Mouse (Mus musculus): ENCODE measurements around the gene Mark1.
A peak's percentile ranks its signal among the peaks of the same experiment; 100 is the strongest.

Mark1 gene

DNA sequence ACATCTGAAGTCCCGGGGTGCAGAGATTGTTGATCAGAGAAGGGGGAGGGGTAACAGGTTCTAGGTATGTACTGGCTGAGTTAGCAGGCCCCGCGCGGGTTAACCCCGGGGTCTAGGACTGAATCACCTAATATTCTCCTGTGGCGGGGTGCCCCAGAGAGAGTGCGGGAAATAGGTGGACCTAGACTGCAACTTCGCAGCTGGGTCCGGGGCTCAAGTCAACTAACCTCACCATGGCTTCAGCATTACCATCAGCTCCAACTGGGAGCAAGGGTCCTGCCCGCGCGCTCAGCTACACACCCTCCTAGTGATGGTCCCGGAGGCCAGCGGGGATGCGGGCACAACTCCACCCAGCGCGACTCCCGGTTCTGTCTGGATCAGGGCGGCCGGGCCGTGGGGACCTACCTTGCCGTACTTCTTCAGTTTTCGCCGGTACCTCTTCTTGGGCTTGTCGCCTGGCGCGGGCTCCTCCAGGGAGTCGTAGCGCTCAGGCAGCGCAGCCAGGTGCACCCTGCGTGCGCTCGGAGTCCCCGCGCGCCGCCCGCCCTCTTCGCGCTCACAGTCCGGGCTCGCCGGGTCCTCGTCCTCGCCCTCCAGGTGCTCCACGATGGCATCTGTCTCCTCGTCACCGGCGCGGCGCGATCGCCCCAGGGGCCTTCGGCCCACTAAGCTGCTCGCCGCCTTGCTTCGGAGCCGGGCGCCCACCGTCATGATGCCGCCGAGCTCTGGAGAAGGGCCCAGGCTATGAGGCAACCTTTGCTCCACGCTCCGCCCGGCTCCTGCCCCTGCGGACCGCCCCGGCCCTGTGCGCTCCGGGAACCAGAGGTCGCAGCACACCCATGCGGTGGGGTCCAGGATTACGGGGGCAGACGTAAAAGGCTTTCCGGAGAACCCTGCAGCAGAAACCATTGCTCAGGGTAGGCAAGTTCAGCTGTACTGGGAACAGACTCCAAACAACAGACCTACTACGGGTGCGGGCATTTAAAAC lies 116.8 kb downstream of the Mark1 start, which contains the start of gene C130074G19Rik:
TSS of gene C130074G19Rik (minus strand) at position 938 of the 988 bp plus-strand sequence.
- DNase-seq: no peak

DNA sequence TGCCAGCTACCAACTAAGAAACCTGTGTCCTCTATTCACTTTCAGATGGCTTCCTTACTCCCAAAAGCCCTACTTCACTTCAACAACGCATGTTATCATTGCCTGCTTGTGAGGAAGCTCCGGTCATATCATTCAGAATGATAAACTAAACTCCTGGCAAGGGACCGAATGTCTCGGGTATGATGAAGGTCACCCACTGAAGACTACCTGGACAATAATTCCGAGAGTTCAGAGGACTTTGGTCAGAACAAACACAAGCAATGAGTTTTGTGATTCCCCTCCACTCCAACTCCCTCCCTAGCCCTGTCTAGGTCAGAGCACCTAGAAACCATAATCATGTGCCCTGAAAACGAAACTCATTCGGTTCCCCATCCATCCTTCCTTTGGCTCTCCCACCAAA lies 117.5 kb downstream of the Mark1 start:
- no peak for DNase-seq

DNA sequence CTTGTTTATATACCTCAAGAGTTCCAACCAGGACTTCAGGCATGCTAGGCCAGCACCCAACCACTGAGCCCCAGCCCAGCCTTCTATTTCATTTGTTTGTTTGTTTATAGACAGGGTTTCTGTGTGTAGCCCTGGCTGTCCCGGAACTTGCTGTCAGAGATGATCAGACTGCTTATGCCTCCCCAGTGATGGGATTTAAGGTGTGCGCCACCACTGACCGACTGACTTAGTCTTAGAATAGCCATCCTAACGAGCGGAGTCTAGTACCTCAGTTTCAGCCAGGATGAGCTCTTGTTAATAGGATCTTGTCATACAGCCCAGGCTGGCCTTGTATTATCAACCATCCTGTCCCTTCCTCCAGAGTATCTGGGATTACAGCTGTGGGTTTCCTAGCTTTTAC lies 118.2 kb downstream of the Mark1 start:
- no peak for DNase-seq

DNA sequence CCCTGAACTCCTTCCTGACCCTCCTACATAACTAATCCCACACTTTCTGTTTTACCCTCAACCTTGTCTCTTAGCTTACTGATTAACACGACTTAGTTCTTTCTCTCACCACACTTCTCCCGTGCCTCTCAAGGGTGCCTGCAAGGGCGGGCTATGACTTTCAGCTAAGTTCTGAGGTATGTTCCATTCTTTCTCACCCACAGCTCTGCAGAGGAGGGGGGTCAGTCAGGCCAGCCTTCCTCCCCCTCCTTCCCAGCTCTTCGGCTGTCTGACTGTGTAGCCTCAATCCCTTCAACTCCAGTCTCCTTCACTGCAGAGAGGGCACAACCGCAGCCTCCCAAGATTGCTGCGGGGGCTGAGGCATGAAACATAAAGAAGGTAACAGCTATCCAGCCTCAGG lies 120.5 kb downstream of the Mark1 start:
- no peak for DNase-seq

DNA sequence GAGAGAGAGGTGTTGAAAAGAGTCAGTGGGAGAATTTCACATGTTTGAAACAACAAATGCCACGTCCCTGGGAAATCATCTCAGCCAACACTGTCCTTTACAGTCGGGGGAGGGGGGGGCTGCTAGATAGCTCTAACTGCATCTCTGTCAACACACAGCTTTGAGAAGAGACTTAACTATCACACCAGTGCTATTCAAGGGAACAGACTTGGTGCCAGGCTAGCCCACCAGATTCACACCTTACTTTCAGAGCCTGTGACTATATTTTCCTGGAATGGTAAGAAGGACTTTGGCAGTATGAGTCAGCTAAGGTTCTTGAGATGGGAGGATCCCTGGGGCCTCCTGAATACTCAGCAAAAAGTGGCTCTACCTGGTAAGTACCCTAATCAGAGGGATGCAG lies 122.1 kb downstream of the Mark1 start:
- DNase-seq: no peak

DNA sequence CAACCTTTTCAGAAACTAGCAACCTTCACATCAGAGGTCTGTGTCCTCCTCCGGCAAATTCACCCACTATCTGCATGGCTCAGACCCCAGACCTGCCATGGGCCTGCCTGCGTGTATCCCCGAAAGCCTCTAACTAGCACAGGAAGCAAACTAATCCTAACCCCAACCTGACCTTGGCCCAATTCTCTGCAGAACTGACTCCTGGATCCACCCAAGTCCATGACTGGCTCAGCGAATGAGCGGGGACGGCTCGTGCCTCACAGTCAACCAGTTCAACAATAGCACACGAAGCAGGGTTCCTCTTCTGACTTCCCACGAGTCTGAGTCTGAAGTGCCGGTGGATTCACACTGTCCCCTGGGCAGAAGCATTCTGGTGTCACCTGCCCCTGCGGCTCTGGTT lies 125.5 kb downstream of the Mark1 start:
- DNase-seq: no peak

DNA sequence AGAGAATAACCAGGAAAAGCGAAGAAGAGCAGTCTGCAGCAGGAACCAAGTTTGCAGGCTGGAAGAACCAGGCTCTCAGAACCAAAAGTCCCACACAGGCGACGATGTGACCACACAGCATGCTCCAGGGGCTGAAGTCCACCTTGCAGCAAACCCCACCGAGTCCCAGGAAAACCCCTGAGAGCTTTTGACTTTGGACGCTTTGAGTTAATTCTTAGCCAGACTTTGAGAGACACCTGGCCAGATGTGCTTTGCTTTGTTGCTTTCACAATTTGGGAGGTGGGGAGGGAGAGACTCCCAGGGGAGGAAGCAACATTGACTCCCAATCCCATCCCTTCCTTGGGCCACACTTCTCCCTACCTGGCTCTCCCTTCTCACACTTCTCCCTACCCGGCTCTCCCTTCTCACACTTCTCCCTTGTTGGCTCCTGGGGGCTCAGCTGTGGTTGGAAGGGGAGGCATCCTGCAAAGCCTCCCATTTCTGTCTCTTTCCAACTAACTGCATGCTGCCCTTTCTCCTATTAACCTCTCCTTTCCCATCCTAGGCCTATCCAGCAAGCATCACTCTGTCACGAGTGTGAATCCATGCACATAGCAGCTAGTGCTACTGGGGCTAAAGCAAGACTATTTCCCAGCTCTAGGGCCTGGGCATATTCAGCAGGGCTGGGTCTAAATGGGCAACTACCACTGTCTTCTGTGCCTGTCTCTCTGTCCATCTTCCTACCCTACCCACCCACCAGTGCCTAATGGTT lies 127.1 kb downstream of the Mark1 start:
- DNase-seq: no peak

DNA sequence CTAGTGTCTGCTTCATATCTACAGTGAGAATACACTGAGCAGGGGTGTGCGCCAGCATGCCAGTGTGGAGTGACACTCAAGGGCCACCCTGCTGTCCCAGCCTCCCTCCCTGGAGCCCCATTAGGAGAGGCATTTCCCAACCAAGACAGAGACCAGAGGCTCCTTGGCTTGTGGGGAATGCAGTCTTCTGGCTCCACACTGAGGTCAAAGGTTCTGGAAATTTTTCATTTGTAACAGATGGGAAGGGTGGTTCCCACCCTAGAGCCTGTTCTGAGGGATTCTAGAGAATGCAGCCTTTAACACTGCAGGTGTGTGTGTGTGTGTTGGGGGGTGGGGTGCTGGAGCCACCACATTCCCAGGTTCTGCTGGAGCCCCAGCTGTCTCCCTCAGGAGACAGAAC lies 127.9 kb downstream of the Mark1 start:
- no peak for DNase-seq

DNA sequence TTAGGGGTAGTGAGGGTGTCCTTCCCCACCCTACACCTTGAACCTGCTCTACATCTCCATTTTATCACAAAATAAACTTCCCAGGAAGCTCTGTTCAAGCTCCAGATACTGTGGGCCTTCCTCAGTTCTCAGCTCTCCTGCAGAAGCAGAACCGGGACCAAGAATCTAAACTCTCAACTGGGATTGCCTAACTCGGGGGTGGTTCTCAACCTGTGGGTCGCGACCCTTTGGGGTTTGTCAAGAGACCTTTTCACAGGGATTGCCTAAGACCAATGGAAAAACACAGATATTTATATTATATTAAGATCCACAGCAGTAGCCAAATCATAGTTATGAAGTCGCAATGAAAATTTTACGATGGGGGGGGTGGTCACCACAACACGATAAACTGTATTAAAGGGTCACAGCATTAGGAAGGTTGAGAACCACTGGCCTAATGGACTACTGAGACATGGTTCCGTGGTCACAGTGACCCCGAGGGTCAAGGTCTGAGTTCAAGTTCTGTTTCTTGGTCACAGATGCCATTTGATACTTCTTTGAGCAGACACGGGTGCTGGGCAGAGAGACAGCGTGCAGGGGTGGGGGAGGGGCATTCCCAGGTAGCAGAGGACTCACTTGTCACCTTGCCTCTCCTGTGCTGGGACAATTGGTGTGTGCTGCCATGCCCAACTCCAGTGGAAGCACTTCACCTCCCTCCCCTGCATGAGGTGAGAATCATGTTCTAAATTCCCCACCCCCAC lies 128.6 kb downstream of the Mark1 start:
- DNase-seq: no peak

DNA sequence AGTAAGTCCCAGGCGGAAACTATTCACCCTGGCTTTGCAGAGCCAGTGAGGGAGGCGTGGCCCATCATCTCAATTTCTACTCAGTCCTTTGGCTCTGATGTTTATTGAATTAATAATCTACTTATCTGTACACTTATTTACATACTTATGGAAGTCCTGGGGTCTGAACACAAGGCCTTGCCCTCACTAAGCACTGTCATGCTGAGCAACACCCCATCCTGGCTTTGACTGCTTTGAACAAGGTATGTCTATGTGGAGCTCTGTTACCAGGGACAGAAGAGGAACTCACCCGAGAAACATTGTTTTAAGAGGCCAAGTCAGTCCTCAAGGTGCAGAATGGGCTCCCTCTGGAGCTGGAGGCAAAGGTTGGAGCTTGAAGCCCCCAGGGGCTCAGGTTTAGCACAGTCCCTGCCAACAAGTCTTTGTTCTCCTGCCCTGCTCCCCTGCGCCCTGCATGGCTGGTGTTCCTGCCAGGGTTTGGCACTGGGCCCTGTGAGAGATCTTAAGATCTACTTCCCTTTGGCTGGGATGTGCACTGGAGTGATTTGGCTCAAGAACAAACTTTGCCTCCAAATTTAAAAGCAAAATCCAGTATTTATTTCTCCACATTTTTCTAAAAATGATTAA lies 129.3 kb downstream of the Mark1 start:
- no peak for DNase-seq

DNA sequence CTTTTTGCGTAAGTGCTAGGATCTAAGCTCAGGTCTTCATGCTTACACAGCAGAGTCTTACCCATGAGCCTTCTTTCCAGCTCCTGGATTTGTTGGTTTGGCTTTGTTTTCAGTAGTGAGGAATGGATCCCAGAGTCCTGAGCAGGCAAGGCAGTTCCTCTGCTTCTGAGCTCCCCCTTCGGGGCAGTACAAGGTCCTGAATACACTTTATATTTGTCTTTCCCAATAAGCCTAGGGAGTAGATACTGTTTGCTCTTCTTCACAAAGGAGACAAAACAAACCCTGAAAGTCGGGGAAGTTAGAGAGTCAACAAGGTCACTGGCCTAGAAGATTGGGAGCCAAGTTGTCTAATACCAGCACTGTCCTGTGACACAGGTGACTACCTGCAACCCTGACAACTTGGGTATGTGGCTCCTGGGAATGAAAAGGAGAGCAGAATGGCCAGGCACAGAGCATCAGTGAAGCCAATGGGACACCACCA lies 131.7 kb downstream of the Mark1 start:
- no peak for DNase-seq

DNA sequence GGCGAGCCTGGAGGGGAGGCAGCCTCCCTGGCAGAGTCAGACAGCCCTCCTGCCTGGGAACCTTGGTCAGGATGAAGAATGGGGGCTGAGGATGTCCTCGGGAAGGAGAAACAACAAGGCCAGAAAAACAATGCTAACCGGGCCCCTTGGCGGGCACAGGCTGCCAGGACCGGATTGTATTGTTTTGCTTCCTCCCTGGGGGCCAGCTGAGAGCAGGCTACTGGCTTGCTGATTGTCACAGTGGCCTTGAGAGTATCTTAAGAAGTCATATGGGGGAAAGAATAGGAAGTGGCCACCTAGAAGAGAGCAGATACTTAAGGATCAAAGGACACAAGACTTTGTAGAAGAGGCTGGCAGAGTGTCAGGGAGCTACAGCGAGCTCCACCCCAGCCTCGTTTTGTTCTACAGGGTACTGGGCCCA lies 135.0 kb downstream of the Mark1 start:
- DNase-seq: no peak

DNA sequence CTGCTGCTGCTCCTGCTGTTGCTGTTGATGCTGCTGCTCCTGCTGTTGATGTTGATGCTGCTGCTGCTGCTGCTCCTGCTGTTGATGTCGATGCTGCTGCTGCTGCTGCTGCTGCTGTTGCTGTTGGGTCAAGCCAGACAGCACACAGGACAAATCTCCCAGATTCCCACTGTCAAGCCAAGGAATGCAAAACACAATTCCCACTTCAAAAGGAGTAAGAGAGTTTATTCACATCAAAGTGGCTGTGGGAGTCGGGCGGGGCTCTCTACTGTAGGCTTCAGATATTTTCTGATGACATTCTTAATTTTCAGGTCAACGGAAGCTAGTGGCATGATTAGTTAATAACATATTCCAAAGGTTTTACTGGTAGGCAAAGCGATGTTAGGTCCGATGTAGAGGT lies 136.7 kb downstream of the Mark1 start:
- no peak for DNase-seq

DNA sequence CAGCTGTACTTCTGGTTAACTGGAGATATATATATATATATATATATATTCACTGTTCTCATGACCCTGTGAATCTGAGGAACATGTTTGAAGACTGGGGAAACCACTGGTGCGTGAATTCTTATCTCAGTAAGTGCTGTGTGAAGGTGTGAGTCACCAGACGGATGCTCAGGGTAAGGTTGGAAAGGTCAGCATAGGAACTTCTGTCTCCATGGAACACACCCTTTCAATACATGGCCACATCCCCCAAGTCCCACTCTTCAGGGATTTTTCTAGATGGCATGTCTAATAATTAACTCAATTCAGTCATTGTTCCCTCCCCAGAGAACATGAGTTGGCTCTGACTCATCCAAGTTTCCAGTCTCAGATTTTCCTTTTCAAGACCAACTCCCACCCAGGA lies 137.8 kb downstream of the Mark1 start:
- no peak for DNase-seq

DNA sequence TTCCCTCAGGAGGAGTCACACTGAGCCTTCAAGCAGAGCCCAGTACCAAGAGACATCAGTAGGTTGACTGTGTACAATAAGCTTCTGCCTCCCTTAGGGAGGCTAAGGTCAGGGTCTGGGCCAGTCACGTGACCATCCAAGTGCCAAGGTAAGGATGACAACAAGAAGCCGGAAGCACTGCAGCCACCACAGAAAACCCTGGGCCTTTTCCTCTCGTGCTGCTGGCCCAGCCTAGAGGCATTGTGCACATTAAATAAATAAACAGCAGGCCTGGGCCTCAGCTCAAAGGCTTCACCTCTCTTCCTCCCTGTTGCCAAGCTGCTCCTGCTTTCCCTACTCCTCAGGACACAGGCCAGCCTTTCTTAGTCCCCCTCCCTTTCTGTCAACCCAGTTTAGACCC lies 139.1 kb downstream of the Mark1 start:
- no peak for DNase-seq

DNA sequence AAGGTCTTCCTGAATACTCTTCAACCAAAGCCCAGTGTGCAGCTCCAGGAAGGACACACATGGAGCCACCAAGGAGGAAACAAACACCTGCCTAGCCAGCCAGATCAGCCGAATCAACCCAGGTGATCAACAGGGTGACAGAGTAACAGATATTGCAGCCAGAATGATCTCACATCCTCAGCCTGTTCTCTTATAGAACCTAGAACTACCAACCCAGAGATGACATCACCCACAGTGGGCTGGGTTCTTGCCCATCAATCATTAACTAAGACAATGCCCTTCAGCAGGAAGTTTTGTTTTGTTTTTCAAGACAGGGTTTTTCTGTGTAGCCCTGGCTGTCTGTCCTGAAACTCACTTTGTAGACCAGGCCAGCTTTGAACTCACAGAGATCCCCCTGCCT lies 141.1 kb downstream of the Mark1 start:
- DNase-seq: no peak

DNA sequence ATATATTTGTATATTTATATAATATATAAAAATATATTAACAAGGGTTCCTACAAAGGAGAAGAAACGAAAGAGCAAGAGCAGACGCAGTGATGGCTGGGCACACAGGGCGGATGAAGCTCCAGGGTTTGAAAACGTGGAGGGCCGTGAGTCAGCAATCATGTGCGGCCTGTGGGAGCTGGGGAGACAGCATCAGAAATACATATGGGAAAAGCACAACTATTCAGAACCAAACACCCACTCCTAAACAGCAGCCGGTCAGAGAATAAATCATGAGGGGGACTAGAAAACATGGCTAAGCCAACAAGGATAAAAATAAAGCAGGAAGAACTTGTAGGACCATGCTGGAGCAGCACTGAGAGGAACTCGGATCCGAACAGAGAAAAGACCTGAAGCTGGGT lies 142.2 kb downstream of the Mark1 start:
- peak; percentile 27 for DNase-seq

DNA sequence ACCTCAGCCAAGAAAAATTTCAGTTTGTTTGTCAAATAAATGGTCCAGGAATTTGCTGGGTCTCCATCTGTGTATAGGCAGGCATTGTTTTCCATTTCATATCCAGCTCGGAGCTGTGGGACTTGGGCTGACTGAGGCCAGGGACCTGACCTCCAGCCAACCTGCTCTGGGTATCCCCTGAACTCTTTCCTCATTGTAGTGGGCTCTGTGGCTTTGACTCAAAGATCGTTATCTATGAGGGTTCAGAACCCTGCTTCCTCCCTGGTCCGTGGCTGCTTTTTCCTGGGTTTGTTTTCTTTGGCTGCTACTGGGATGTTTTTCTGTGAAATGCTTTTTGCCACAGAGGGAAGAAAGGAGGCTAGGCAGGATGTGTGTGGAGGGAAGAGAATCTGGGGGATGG lies 145.4 kb downstream of the Mark1 start:
- no peak for DNase-seq

DNA sequence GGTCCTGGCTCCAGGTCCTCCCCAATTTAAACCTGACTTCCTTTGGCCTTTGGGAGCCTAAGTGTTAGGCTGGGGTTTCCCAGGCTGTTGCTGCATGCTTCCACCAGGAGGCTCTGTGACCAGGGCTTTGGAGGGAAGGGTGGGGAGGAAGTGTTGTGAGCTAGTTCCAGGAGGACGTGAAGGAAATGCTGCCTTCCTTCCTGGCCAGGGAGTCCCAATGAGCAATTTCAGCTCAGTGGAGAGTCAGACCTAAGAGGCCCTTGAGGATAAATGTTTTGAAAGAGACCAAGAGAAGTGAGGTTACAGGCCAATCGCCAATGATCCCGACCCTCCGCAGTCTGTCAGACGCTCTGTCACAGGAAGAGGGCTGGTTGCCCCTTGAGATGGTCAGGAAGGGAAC lies 146.0 kb downstream of the Mark1 start:
- peak; percentile 42 for DNase-seq

DNA sequence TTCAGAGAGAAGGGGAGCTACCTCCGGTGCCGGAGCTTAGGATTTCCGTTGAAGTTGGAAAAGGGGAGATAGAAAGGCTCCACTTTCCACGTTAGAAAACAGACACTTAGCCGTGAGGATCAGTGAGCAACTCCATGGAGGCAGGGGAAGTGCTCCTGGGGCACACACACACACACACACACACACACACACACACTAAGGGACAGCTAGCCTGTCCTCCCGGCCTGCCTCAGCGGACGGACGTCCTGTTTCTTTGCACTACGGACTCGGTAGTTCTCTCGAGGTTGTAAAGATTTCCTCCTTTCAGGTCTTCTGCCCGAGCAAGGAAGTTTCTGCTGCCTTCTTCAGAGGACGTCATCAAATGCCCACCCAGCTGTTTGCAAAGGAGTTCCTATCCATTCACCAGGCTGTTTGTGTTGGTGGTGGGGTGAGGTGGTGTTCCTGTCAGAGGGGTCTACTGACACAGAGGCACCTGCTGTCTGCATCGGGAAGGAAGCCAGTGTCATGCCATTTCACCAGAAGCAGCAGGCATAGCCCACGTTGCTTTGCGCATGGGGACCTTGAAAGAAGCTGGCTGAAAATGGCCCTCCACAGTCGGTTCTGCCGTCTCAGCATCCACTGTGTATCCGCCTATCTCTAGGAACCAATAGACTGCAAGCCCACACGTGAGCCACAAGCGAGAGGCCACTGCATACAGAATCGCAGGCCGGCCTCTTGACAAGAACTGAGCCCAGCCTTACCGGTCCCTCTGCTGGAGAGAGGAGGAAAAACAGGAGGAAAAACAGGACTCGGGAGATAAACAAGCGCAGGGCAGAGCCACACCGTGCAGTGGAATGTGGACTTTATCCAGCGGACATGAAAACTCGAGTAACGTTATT lies 147.4 kb downstream of the Mark1 start:
- peak; percentile 85 for DNase-seq

DNA sequence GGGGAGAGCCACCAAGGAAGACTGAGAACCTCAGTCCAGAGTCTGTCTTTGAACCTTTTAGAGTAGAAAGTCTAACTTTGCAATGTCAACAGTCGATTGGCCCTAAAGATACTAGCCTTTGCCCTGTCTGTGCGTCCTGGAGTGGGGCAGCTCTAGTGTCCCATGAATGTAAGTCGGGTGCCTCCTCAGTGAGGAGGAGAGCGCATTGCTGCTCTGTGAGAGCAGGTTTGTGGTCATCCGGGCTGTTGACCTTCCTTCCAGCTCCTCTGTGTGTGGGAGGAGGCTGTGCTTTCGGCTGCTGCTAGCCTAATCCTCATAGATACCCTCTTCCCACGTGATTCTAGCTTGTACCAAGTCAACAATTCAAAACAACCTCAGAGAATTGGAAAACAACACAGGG lies 148.2 kb downstream of the Mark1 start:
- no peak for DNase-seq

DNA sequence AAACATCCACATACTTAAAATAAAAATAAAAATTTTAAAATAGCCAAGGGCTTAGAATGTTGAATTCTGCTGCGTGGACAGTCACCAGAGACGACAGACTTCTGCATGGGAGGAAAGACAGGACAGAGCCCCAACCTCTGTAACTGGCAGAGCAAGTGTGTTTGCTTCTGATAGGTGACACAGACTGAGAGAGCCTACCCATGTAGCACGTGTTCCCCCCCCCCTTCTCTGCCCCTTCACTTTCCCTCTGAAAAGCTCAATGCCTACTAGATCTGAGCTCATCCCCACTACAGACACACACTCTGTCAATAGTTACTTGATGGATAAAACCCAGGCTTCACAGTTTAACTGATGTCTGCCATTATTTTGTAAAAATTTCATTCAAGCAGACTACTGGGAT lies 152.4 kb downstream of the Mark1 start:
- DNase-seq: no peak
